Mouse (Mus musculus): ENCODE measurements around the gene Rpl36al.
"Not testable (repeated sequence)": the region's sequence is repeated elsewhere in the genome, so short reads cannot be mapped to it uniquely, and the experiment has no call there.

The Rpl36al gene

GRCm38 (mm10) chr12:69192637-69193036 is 8.8 kb upstream of the Rpl36al start:
- DNase-seq = no peak

GRCm38 (mm10) chr12:69191396-69191795 is 7.5 kb upstream of the Rpl36al start:
- no peak for DNase-seq

- peak; percentile 43 to 47 for DNase-seq
These were observed 6.6 kb upstream of the Rpl36al start for GRCm38 (mm10) chr12:69190522-69190921.

DNA sequence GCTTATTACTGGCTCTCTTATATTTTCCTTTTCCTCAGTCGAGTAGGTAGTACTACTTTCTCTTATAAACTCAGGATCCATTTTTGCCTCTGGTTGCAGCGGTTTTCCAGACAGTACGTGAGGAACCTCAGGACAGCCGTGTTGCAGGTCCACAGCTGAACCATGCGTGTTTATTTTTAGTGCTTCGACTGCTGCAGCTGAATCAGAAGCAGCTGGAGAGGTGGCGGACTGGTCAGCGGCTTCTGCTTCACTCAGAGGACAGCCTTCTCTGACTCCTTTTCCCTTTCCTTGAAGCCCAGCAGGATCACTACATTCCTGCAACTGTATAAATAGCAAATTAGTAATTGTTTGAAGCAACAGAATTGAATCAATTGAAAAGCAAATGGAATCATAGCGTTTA is 6.2 kb upstream of the Rpl36al start:
- no peak for DNase-seq

GRCm38 (mm10) chr12:69186811-69187471 is 3.1 kb upstream of the Rpl36al start:
- no peak for DNase-seq

- no peak for DNase-seq
These were observed 1.5 kb upstream of the Rpl36al start for GRCm38 (mm10) chr12:69185371-69185770.

- no peak for DNase-seq
These were observed 736 bp upstream of the Rpl36al start for GRCm38 (mm10) chr12:69184342-69185295.

GRCm38 (mm10) chr12:69181800-69182199 is 2.1 kb downstream of the Rpl36al start:
- DNase-seq = no peak

DNA sequence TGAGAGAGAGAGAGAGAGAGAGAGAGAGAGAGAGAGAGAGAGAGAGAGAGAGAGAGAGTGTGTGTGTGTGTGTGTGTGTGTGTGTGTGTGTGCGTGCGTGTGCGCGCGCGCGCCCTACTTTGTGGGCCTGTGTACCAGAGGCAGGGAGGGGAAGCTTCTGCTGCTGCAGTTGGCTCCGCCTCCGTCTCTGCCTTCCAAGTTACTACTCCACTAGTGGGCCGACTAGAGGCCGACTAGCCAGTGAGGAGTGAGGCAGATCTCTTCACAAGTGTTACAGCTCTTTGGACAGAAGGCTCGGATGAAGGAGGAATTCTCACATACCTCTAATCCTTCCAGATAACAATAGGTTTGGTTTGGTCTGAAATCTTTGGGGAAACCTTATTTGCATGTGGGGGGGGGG is 4.5 kb downstream of the Rpl36al start:
- DNase-seq = no peak

- no peak for DNase-seq
These were observed 6.4 kb downstream of the Rpl36al start for GRCm38 (mm10) chr12:69177526-69177925.

- no peak for DNase-seq
These were observed 7.9 kb downstream of the Rpl36al start for GRCm38 (mm10) chr12:69175975-69176374.

DNA sequence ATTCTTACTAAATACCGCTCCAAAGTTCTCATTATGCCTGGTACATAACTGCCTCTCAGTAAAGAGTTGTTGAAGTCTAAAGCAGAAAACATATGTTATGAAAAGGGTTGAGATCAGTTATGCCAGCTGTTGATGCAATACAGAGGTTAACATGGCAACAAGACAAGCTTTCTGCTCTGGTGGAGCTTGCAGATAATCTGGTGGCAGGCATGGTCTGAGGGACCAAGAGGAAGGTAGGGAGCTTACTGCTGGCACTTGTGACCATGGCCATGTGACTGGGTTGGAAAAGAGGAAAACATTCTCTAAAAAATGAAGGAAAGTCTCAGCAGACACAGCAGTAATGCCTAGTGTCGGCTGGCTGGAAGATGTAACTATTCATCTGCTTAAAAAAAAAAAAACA is 12.6 kb downstream of the Rpl36al start:
- no peak for DNase-seq

DNA sequence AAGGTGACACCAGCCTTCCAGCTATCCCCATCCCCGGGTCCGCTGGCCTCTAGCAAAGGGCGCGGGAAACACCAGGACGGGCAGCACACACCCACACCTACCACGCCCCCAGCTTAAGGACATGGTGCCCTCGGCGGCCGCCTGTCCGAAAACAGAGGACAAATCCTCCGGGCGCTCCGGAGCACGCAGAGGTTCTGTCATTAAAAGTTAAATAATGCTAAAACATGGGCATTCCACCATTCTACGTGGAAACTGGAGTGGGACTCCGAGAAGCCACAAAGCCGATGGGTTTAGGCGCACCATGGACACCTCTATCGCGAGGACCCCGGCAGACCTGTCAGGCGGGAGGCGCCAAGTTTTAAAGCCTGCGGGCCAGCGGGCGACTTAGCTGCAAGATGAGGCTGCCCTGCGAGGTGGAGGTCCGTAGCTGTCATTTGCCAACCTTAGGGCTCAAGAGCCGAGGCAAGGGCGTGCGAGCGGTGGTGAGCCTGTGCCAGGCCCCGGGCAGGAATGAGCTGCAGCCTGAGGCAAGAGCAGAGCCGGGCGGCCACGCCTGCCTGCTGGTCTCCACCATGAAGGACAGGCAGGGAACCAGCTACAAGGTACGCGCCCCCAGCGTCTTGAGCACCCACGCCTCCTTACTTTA is 15.3 kb downstream of the Rpl36al start, which contains the start of gene Lrr1:
Gene Lrr1, plus strand, starts transcription at position 354 of the 646 bp plus-strand sequence.
- DNase-seq = peak; percentile 91 to 93

GRCm38 (mm10) chr12:69167656-69168460 is 16.0 kb downstream of the Rpl36al start:
- no peak for DNase-seq

- DNase-seq = not testable (repeated sequence)
These were observed 16.9 kb downstream of the Rpl36al start for GRCm38 (mm10) chr12:69166861-69167581.

DNA sequence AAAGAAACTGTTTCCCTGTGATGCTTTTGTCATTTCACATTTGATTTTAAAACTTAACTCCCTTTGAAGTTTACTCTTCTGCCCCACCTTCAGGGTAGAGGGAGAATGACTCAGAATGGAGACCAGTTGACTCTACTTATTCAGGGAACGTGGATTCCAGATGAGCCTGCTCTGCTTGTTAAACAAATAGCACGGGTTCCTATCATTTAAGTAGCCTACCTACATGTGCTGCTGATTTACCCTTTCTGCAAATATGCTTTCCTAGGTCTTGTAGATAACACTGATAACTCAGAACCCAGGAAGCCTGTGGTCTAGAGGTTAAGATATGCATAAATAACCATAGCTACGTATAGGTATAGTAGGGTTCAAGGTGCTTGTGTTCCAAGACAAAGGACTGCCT is 19.0 kb downstream of the Rpl36al start:
- no peak for DNase-seq

- not testable (repeated sequence) for DNase-seq
These were observed 20.3 kb downstream of the Rpl36al start for GRCm38 (mm10) chr12:69163586-69163985.

- not testable (repeated sequence) for DNase-seq
These were observed 23.2 kb downstream of the Rpl36al start for GRCm38 (mm10) chr12:69160677-69161076.

DNA sequence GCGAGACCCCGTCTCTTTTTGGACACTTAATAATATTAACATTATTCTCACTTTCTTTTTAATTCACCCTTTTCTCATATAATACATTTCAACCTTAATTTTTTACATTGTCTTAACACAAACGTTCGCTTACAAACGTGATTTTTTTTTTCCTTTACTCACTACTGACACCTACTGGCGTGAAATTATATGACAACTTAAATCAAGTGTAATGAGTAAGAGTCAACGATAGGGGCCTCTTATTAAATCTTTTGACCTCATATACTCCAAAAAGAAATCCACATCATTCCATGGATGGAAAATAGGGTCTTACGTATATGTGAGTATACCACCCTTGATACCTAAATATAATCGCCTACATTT is 24.3 kb downstream of the Rpl36al start:
- DNase-seq = peak in 1 of 2 experiments; percentile 47

- DNase-seq = peak; percentile 97 to 98
These were observed 24.9 kb downstream of the Rpl36al start, which contains the start of gene Rps29 for GRCm38 (mm10) chr12:69158765-69159577. TSS of gene Rps29 (minus strand) at chr12:69159186.

- no peak for DNase-seq
These were observed 25.5 kb downstream of the Rpl36al start for GRCm38 (mm10) chr12:69158366-69158764.

All from B cell, adult 2 months (primary cell).